Mouse (Mus musculus): ENCODE data around the gene Tgif1. TPM values are rescaled to one million over a fixed set of nuclear protein-coding genes. Genes with fewer than 3 reads are reported as not detected.

Tgif1 gene
- polyA plus RNA-seq, 1 experiment from 2014 or later: 30.8 TPM

GRCm38 (mm10) chr17:70886641-70887391 lies 33.5 kb upstream of the Tgif1 start:
- no peaks in the 10 kb centered on the region for H3K36me3 ChIP-seq (ENCODE audit: control insufficient read depth, insufficient read depth, low read length)
- H3K27me3 ChIP-seq (replicated peaks; ENCODE audit: control insufficient read depth, insufficient read depth, low read length): no peaks in the 10 kb centered on the region
- no peak overlapping the region for H3K27ac ChIP-seq (ENCODE audit: low read depth, low read length)
- 74% methylated on average over 16 of the region's 16 CpGs for WGBS
- DNase-seq (ENCODE audit: low spot score): no peak
- no peak overlapping the region for H3K9ac ChIP-seq (ENCODE audit: low read depth, low read length)
- no peaks in the 10 kb centered on the region for H3K9me3 ChIP-seq (ENCODE audit: control insufficient read depth, low read length)
- H3K4me2 ChIP-seq: no peak overlapping the region
- no peak overlapping the region for H3K4me3 ChIP-seq (ENCODE audit: low read depth, low read length)
- H3K4me1 ChIP-seq (replicated peaks; ENCODE audit: control insufficient read depth, insufficient read depth, low read length): no peaks in the 10 kb centered on the region
- no peak for ATAC-seq (replicated peaks; ENCODE audit: low FRiP score)

GRCm38 (mm10) chr17:70885868-70886267 lies 32.5 kb upstream of the Tgif1 start:
- H3K9ac ChIP-seq (ENCODE audit: low read depth, low read length): no peak overlapping the region
- DNase-seq (ENCODE audit: low spot score) (no peak), ATAC-seq (replicated peaks; ENCODE audit: low FRiP score) (no peak)
- no peak overlapping the region for H3K27ac ChIP-seq (ENCODE audit: low read depth, low read length)
- no peaks in the 10 kb centered on the region for H3K27me3 ChIP-seq (replicated peaks; ENCODE audit: control insufficient read depth, insufficient read depth, low read length)
- no peaks in the 10 kb centered on the region for H3K9me3 ChIP-seq (ENCODE audit: control insufficient read depth, low read length)
- no peak overlapping the region for H3K4me3 ChIP-seq (ENCODE audit: low read depth, low read length)
- no peak overlapping the region for H3K4me2 ChIP-seq
- 77% methylated on average over 5 of the region's 5 CpGs for WGBS
- no peaks in the 10 kb centered on the region for H3K36me3 ChIP-seq (ENCODE audit: control insufficient read depth, insufficient read depth, low read length)
- H3K4me1 ChIP-seq (replicated peaks; ENCODE audit: control insufficient read depth, insufficient read depth, low read length): no peaks in the 10 kb centered on the region

GRCm38 (mm10) chr17:70881934-70882333 lies 28.6 kb upstream of the Tgif1 start:
- Histone ChIP-seq H3K27me3 (replicated peaks; ENCODE audit: control insufficient read depth, insufficient read depth, low read length) (no peaks in the 10 kb centered on the region), H3K9ac (ENCODE audit: low read depth, low read length) (no peak overlapping the region), H3K9me3 (ENCODE audit: control insufficient read depth, low read length) (no peaks in the 10 kb centered on the region), H3K4me1 (replicated peaks; ENCODE audit: control insufficient read depth, insufficient read depth, low read length) (no peaks in the 10 kb centered on the region), H3K27ac (ENCODE audit: low read depth, low read length) (no peak overlapping the region), H3K4me3 (ENCODE audit: low read depth, low read length) (no peak overlapping the region), H3K4me2 (no peak overlapping the region), H3K36me3 (ENCODE audit: control insufficient read depth, insufficient read depth, low read length) (no peaks in the 10 kb centered on the region)
- WGBS: 79% methylated on average over 10 of the region's 10 CpGs
- DNase-seq (ENCODE audit: low spot score) (no peak), ATAC-seq (replicated peaks; ENCODE audit: low FRiP score) (no peak)

DNA sequence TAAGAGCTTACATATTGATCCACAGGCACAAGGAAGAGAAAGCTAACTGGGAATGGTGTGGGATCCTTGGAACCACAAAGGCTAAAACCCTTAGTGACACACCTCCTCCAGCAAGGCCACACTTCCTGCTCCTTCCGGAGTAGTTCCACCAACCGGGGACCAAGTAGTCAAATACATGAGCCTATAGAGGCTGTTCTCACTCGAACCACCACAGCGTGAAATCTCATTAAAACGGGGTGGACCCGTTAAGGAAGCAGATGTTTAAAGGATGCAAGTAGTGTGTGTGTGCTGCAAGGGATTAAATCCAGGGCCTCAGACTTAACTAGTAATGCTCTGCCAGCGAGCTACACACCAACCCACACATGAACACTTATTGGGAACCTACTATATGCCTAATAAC lies 27.8 kb upstream of the Tgif1 start:
- WGBS: 50% methylated on average over 7 of the region's 7 CpGs
- no peak for DNase-seq (ENCODE audit: low spot score)
- H3K27me3 ChIP-seq (replicated peaks; ENCODE audit: control insufficient read depth, insufficient read depth, low read length): no peaks in the 10 kb centered on the region

DNA sequence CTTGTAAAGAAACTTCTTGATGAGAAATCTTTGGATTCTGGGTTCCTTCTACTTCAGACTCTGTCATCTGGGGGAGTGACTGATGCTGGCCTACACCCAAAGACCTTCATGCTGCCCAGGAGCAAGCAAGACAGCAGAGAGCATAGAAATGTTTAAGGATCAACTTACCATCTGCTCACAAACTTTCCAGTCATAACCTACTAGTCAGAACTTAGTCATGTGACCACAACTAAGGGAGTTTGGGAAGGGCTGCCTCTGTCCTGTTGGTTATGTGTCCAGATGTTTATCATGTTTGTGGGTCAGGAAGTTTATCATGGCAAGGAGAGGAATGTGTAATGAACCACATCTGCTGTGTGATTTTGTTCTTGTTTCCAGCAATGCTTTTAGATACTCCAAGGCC lies 24.9 kb upstream of the Tgif1 start:
- Histone ChIP-seq H3K9me3 (ENCODE audit: control insufficient read depth, low read length) (no peaks in the 10 kb centered on the region), H3K4me1 (replicated peaks; ENCODE audit: control insufficient read depth, insufficient read depth, low read length) (peaks cover 4% of the 10 kb centered on the region; the same call in 1 of the 2 replicates), H3K36me3 (ENCODE audit: control insufficient read depth, insufficient read depth, low read length) (no peaks in the 10 kb centered on the region), H3K27ac (ENCODE audit: low read depth, low read length) (no peak overlapping the region), H3K27me3 (replicated peaks; ENCODE audit: control insufficient read depth, insufficient read depth, low read length) (no peaks in the 10 kb centered on the region), H3K4me3 (ENCODE audit: low read depth, low read length) (no peak overlapping the region), H3K4me2 (no peak overlapping the region), H3K9ac (ENCODE audit: low read depth, low read length) (no peak overlapping the region)
- ATAC-seq (replicated peaks; ENCODE audit: low FRiP score) (no peak), DNase-seq (ENCODE audit: low spot score) (no peak)

More for the DNA sequence above, 27.8 kb upstream of the Tgif1 start:
- no peak overlapping the region for H3K9ac ChIP-seq (ENCODE audit: low read depth, low read length)
- H3K4me3 ChIP-seq (ENCODE audit: low read depth, low read length): no peak overlapping the region
- no peak overlapping the region for H3K4me2 ChIP-seq
- no peaks in the 10 kb centered on the region for H3K4me1 ChIP-seq (replicated peaks; ENCODE audit: control insufficient read depth, insufficient read depth, low read length)
- ATAC-seq (replicated peaks; ENCODE audit: low FRiP score): no peak
- no peak overlapping the region for H3K27ac ChIP-seq (ENCODE audit: low read depth, low read length)
- no peaks in the 10 kb centered on the region for H3K9me3 ChIP-seq (ENCODE audit: control insufficient read depth, low read length)
- H3K36me3 ChIP-seq (ENCODE audit: control insufficient read depth, insufficient read depth, low read length): no peaks in the 10 kb centered on the region

DNA sequence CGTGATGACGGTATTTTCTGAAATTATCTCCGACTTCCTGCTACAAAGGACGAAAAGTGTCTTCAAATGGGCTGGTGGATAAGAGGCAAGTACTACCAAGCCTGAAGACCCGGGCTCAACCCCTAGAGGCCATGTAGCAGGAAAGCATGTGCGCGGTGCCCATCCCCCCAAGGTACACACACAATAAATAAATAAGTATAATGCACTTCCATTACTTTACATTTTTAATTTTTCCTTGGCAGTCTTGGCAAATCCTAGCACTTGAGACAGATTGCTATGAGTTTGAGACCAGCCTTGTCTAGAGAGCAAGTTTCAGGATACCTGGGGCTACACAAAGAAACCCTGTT lies 20.4 kb upstream of the Tgif1 start:
- no peaks in the 10 kb centered on the region for H3K36me3 ChIP-seq (ENCODE audit: control insufficient read depth, insufficient read depth, low read length)
- H3K4me3 ChIP-seq (ENCODE audit: low read depth, low read length): peak overlapping the region; percentile 17; the same call in 1 of the 2 replicates
- ATAC-seq (replicated peaks; ENCODE audit: low FRiP score): peak; percentile 52
- H3K9me3 ChIP-seq (ENCODE audit: control insufficient read depth, low read length): no peaks in the 10 kb centered on the region
- no peaks in the 10 kb centered on the region for H3K27me3 ChIP-seq (replicated peaks; ENCODE audit: control insufficient read depth, insufficient read depth, low read length)
- WGBS: 46% methylated on average over 7 of the region's 7 CpGs
- no peak overlapping the region for H3K27ac ChIP-seq (ENCODE audit: low read depth, low read length)
- H3K4me2 ChIP-seq: peak overlapping the region; percentile 51
- H3K4me1 ChIP-seq (replicated peaks; ENCODE audit: control insufficient read depth, insufficient read depth, low read length): peaks cover 6% of the 10 kb centered on the region; the same call in 1 of the 2 replicates
- H3K9ac ChIP-seq (ENCODE audit: low read depth, low read length): no peak overlapping the region
- no peak for DNase-seq (ENCODE audit: low spot score)

- no peak overlapping the region for H3K27ac ChIP-seq (ENCODE audit: low read depth, low read length)
- no peaks in the 10 kb centered on the region for H3K27me3 ChIP-seq (replicated peaks; ENCODE audit: control insufficient read depth, insufficient read depth, low read length)
- peak overlapping the region; percentile 51 for H3K4me2 ChIP-seq
- peak; percentile 53 for ATAC-seq (replicated peaks; ENCODE audit: low FRiP score)
- H3K9ac ChIP-seq (ENCODE audit: low read depth, low read length): no peak overlapping the region
- H3K9me3 ChIP-seq (ENCODE audit: control insufficient read depth, low read length): no peaks in the 10 kb centered on the region
- H3K4me3 ChIP-seq (ENCODE audit: low read depth, low read length): peak overlapping the region; percentile 17; the same call in 1 of the 2 replicates
- H3K36me3 ChIP-seq (ENCODE audit: control insufficient read depth, insufficient read depth, low read length): no peaks in the 10 kb centered on the region
- H3K4me1 ChIP-seq (replicated peaks; ENCODE audit: control insufficient read depth, insufficient read depth, low read length): peaks cover 6% of the 10 kb centered on the region; the same call in 1 of the 2 replicates
- 44% methylated on average over 21 of the region's 21 CpGs for WGBS
- DNase-seq (ENCODE audit: low spot score): peak; percentile 37
These were observed 19.8 kb upstream of the Tgif1 start for GRCm38 (mm10) chr17:70872936-70873777.

DNA sequence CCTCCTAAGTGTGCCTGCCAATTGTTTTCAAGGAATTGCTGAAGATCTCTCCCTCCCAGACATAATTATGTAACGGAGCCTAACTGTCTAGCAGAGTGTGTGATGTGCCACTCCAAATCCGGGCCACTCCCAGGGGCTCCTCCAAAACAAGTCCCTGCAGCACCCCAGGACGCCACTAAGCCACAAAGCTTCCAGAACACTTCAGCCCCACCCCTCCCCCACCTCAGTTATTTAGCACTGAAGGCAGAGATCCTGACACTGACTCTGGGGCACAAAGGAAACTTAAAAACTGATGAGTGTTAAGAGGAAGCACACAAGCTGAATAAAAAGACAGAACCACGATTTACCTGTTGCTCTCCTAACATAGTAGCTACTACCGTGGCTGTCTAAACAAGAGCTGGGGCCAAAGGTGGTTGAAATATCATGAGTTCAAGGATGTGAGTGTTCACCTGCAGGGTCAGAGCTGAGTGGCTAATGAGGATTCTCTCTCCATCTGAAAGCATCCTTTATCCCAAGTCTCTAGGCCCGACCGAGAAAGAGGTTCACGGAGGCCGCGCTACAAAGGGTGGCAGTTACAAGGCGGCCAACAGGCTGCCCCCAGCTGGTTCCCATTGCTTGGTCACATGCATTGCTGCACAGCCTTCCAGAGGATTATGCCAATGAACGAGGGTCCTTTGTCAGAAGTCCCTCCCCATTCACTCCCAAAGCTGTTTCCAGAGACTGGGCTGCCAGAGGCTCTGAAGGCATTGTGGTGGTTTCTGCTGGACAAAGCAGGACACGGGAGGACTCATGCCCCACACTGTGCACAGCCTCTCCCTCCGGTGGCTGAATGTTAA lies 19.0 kb upstream of the Tgif1 start:
- H3K4me2 ChIP-seq: no peak overlapping the region
- no peaks in the 10 kb centered on the region for H3K27me3 ChIP-seq (replicated peaks; ENCODE audit: control insufficient read depth, insufficient read depth, low read length)
- no peak overlapping the region for H3K27ac ChIP-seq (ENCODE audit: low read depth, low read length)
- H3K9me3 ChIP-seq (ENCODE audit: control insufficient read depth, low read length): no peaks in the 10 kb centered on the region
- ATAC-seq (replicated peaks; ENCODE audit: low FRiP score) (0 out of 2 replicates have a peak, but pooled peaks have one; percentile 31), DNase-seq (ENCODE audit: low spot score) (no peak)
- peaks cover 6% of the 10 kb centered on the region; the same call in 1 of the 2 replicates for H3K4me1 ChIP-seq (replicated peaks; ENCODE audit: control insufficient read depth, insufficient read depth, low read length)
- no peaks in the 10 kb centered on the region for H3K36me3 ChIP-seq (ENCODE audit: control insufficient read depth, insufficient read depth, low read length)
- no peak overlapping the region for H3K4me3 ChIP-seq (ENCODE audit: low read depth, low read length)
- H3K9ac ChIP-seq (ENCODE audit: low read depth, low read length): no peak overlapping the region
- WGBS: 32% methylated on average over 14 of the region's 14 CpGs
